Mouse (Mus musculus) heart, adult 9 months (tissue): ENCODE measurements around the gene Scd2.
A peak's percentile ranks its signal among the peaks of the same experiment; 100 is the strongest.
"Not testable (repeated sequence)": the region's sequence is repeated elsewhere in the genome, so short reads cannot be mapped to it uniquely, and the experiment has no call there.

Experiments
- DNase-seq, 2 experiments: peaks; one replicate each; pipeline ENCODE4 v3.0.0; 2022; ENCODE audit warnings: low spot score in 2 of 2

Gene Scd2

DNA sequence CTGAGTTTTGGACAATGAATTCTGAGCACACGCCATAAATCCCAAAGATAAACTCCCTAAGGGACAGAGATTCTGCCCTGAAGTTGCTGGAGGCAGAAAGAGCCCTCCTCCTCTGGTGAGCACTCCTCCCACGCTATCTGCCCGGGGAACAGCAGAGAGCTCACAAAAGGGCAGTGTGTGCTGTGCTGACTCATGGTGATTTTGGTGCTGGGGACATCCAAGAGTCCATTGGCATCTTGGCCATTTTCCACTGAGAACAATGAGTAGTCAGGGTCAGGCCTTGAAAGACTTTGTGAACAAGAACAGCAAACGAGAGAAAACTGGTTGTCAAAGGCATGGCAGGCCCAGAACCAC, 18.5 kb downstream of the Scd2 start:
- no peak for DNase-seq

DNA sequence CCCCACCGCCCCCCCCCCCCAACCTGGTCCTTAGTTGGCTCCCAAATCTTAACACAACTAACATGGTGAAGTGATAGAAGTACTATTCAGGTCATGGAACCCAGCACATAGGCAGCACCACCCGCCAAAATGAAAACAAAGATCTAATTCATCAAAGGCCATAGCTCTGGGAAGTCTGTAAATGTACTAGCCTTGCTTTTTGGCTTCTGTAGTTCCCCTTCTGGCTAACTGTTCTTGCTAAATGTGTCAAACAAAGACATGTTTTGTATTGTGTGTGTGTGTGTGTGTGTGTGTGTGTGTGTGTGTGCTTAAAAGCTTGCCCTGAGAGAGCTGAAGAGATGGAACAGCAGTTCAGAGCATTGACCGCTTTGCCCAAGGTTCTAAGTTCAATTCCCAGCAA, 19.6 kb downstream of the Scd2 start:
- no peak for DNase-seq

DNA sequence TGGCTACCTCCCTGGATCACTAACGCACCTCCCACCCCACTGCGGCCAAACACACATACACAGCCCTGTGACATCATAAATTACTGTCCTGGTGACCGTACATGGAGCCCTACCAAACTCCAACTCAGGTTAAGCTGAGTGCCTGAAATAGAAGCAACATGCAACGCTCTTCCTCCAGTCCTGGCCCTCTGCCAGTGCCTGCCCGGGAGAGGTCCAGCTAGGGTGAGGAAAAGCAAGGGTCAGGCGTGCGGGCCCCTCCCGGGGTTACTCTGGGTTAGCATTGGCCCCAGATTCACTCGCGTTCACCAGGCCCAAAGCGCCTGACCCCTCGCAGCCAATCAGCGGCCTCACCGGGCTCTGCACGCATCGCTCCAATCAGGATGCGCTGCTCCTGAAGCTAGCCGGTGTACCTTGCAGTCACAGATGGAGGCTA, 20.9 kb downstream of the Scd2 start:
- DNase-seq: peak; percentile 92 to 94

DNA sequence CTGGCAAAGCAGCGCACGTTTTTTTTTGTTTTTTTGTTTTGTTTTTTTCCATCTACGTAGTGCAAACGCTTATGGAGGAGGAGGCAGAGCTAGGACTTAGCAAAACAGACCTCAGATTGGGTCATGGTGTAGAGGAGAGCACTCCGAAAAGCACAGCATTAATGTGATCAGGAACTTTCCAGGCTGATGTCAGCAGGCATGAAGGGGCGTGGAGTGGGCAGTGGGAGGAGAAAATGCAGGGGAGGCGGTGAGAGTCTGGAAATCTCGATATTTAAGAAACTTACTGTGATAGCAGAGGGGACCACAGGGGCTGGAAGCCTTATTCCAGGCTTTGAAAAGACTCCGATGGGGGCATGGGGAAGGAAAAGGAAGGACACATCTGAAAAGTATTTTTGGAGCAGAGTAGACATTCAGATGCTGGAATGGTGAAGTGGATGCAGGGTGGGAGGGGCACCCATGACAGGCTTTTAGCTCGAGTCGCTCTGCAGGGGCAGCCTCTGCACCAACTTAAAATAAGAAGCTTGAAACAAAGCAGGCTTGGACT, 21.5 kb downstream of the Scd2 start:
- DNase-seq: peak; percentile 63 to 66

DNA sequence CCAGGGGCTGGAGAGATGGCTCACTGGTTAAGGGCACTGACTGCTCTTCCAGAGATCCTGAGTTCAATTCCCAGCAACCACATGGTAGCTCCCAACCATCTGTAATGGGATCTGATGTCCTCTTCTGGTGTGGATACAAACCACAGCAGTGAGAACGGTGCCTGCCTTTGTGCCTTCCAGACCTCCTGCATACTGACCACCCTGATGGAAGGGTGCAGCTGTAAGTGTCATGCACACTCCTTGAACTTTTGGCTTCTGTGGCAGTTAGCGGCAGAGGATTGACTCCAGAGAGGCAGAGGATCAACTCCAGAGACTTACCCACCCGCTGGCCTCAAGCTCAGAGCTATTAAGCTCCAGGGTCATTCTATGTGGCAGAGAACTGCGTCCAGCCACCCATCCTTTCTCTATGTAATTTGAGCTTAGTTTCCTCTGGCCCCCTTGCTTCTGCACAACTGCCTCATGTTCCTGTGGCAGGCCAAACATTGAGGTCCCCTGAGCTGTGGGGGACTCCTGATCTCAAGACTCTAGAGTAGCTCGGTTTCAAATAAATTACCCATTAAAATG, 23.4 kb downstream of the Scd2 start:
- DNase-seq: no peak

DNA sequence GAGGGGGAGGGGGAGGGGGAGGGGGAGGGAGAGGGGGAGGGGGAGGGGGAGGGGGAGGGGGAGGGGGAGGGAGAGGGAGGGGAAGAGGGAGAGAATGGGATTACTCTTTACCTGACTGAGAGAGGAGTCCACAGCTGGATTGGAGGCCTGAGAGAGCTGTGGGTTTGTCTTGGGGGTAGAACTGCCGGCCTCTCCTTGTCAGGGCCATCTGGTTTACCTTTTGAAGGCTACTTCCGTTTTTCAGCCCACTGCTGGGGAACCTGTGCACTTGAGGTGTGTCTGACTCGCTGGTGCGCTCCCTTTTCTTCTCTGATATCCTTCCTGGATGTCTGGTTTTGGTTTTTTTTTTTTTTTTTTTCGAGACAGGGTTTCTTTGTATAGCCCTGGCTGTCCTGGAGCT, 23.9 kb downstream of the Scd2 start:
- no peak for DNase-seq

DNA sequence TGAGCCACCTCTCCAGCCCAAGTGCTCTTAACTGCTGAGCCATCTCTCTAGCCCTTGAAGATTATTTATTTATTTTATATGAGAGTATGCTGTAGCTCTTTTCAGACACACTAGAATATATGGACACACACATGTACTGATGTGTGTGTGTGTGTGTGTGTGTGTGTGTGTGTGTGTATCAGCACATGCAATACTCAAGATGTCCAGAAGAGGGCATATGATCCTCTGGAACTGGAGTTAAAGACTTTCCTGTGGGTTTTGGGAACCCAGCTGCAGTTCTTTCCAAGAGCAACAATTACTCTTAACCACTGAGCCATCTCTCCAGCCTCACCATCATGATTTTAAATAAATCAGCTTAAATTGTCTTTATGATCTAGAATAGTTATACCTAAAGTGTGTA, 25.1 kb downstream of the Scd2 start:
- DNase-seq: no peak

DNA sequence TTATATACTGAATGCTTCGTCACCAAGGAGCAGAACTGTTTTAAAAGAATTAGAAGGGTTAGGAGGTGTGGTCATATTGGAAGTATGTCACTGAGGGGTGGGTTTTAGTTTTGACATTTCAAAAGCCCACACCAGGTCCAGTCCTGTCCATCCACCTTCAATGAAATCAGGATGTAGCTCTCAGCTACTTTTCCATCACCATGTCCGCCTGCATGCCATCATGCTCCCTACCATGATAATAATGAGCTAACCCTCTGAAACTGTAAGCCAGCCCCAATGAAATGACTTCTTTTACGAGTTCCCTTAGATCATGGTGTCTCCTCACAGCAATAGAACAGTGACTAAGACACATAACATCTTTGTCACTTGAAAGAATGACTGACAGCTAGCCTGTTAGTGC, 26.8 kb downstream of the Scd2 start:
- no peak for DNase-seq

DNA sequence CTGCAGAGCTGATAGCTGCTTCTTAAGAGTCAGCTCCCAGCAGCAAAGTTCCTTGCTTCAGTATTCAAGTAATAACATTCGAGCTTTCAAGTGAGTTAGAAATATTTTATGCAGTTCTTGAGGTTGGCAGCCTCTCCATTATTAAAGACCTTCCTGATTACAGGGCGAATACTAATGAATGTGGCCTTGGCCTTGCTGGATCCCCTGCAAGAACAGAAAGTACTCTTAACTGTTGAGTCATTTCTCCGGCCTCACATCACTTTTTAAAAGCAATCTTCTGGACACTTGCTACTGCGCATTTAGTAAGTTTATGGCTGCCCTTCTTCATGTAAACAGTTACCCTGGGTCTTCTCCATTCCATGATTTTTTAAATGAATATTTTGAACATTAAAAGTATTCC, 27.7 kb downstream of the Scd2 start:
- no peak for DNase-seq

DNA sequence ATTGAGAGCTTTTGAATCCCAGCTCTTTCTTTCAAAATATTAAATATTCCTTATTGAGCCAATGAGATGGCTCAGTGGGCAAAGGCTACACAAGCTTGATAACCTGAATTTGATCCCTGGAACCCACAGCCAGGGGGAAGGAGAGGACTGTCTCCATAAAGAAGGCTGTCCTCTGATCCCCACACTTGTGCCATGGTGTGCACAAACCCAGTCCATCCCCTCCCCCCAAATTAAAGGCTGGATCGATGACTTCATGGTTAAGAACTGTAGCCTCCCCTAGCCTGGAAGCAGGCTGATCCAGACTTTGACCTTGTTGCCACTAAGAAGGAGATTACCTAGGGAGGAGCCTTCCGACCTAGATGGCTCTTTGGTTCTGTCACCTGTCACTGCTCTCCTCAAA, 28.2 kb downstream of the Scd2 start:
- DNase-seq: no peak

DNA sequence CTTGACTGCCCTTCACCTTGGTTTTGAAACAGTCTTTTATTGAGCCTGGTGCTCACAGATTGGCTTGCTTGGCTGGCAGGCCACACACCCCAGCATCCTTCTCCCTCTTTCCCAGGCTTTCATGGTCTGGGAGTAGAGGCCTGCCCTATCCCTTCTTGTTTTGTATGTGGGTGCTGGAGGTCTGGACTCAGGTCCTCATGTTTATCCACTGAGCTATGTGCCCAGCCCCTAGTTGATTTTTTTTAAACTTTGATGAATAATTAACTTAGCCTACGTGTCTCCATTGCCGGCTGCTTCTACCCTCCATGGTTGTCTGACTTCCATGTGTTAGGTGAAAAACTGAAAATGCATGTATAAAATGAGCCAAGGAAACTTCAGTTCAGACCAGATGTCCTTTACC, 36.1 kb downstream of the Scd2 start:
- DNase-seq: no peak

DNA sequence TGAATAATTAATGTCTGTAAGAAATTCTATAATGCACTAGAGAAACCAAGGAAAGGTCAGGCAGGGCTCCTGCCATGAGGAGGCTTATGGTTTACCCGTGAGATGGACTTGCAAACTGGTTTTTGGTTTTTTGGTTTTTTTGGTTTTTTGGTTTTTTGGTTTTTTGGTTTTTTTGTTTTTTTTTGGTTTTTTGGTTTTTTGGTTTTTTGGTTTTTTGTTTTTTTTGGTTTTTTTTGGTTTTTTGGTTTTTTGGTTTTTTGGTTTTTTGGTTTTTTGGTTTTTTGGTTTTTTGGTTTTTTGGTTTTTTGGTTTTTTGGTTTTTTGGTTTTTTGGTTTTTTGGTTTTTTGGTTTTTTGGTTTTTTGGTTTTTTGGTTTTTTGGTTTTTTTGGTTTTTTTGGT, 37.7 kb downstream of the Scd2 start:
- DNase-seq: not testable (repeated sequence)

DNA sequence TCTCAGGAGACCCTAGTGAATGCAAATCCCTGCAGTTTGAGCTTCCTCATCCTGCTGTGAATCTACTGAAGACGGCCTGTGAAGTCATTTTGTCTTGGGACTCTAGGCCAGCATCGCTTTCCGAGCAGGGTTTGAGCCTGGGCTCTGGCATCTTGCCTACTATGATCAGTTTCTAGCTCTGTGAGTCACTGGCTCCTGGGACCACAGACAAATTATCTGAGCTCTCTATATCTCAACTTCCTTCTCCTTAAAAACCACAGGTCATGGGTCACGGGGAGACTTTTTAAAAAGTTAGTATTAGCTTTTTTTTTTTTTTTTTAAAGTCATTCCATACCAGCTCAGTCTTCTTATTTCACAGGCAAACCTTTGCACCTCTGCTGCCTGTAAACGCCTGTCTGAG, 38.4 kb downstream of the Scd2 start:
- DNase-seq: peak in 1 of 2 experiments; percentile 26

DNA sequence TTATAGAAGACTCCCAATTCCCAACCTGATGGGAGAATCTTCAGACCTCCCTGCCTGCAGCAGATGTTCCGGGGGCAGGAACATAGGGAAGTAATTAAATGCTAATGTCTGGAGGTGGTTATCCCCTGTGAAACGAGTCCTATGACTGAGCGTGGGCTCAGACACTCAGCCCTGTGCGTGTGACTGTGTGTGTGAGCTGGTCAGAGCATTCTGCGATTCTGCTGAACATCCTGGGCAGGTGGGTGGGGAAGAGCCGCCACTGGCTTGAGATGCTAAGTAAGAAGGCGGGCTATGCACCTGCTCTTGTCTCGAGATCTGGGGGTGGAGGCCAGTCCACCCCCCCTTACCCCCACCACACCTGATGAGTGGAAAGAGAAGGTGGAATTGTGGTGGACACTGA, 38.9 kb downstream of the Scd2 start:
- no peak for DNase-seq

DNA sequence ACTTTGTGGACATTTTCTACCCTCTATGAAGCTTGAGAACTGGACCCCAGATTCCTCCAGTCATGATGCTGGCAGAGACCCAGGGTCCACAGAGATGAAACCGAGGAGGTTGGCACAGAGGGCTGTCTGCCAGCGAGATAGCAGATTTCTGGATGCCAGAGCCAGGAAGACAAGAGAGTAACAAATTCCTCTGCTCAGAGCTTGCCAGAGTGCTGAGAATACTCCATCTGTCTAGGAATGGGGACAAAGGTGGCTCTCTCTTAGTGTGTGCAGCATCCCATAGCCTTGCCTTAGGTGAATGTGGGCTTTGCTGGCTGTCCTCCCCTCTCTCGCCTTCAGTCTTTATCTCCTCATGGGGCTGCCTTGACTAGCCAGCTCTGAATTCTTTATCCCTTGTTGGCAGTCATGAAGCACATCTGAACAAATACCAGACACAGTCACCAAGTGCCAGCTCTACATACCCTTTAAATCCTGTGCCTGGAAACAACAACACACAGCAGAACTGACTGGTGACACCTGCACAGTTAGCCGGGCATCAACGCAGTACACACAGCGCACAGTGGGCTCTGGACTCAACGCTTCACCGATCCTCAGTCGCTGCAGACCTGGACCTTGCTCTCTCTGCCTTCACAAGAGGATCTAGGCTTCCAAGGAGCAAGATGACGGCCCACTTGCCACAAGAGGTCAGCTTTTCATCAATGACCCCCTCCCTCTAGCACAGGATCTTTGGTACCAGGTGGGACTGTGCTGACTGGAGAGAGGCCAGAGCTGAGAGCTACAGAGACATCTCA, 39.6 kb downstream of the Scd2 start, which contains the start of gene Scd4:
Gene Scd4, plus strand, starts transcription at position 260 of the 791 bp plus-strand sequence.
- peak; percentile 34 to 37 for DNase-seq

DNA sequence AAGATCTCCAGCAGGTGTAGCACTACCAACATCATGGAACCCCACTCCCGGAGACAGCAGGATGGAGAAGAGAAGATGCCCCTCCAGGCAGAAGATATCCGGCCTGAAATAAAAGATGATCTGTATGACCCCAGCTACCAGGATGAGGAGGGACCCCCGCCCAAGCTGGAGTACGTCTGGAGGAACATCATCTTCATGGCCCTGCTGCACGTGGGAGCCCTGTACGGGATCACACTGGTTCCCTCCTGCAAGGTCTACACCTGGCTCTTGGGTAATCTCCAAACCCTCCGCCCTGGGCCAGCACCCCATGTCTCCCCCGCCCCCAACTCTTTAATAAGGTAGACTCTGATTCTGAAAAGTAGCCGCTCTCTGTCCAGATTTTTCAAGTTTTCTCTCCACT, 40.5 kb downstream of the Scd2 start:
- no peak for DNase-seq

DNA sequence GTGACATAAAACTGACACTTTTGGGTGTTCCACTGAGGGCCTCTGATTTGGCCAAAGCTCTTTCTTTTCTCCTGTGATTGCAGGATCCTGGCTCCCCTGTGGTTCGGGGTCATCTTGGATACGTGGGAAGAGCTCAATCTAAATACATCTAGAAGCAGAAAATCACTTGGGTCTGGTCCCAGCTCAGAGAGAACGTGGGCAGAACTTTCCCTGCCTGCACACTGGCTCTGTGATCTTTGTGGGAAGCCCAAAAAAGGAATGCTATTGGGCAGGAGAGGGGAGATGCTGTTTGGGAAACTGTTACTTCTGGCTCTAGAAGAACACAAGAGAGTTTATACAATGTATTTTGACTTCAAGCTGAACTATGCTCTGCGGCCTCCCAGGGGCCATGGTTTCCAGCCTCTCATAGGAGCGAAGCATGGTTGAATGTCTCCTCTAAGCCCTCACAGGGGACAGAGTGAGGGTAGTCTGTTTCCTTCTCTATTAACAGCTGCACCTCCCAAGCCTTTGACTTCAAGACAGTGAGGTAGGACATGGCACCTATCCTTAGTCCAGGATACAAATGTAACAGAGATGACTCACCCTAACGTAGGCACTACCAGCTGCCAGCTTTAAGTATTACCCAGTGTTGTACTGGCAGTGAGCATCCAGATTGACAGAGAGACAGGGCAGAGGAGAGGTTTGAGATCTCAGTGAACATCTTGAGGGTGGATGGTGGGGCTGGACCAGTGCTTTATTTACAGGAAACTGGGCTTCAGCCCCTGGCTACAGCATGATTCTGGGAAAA, 42.6 kb downstream of the Scd2 start:
- DNase-seq: no peak

DNA sequence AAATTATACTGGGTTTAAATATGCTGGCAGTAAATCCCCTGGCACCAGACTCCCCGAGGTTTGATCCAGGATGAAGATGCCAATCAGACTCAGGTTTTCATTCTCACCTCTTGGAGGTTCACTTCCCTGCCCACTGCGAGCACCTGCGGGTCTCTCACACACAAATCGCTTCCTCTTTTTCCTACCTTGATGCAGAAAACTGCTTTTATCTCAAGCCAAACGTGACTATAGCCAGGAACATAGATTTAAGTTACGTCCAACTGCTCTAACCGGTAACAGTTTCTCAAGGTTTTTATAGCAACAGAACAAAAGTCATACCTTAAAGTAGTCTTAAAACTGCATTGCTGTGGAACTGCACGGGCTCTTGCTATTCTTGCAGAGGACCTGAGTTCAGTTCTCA, 56.2 kb downstream of the Scd2 start:
- DNase-seq: no peak

DNA sequence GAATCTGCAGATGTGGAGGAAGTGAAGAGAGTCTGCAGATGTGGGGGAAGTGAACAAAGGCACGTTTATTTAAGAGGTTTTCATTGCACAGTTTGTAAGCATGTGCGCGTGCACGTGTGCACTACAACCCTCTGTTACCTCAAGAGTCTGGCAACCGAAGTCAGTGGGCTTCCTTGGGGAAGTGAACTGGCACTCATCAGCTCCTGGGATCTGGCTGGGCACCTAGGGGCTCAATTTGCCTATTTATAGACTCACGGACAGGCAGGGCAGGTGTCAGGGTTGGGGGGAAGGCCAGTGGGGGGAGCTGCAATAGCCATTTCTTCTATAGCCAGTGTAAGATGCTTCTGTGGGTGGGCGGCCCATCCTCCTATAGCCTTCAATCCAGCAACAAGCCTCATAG, 58.3 kb downstream of the Scd2 start:
- DNase-seq: no peak
